Mouse (Mus musculus): Measurements from ENCODE around the gene G3bp1. TPM values are rescaled to one million over a fixed set of nuclear protein-coding genes. Genes with fewer than 3 reads are reported as not detected.

Gene G3bp1
- polyA plus RNA-seq, 1 experiment from 2014 or later = 99.5 TPM

DNA sequence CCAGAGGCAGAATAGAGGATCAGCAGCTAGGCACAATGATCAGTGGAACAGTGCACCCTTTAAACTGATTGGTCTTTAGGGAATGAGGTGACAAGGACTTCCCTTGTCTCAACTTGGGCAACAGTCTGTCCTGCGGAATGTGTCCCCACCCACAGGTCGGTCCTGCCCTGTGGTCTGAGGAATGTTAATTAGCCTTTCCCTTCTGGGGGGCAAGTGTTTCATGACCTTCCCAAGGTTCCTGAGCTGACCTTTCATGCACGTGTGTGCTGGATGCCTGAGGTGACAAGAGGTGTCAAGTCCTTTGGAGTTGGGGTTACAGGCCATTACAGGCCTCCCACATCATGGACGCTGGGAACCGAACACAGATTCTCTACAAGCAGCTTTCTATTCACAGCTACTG is 29.8 kb upstream of the G3bp1 start:
- no peaks in the 10 kb centered on the region for H3K4me1 ChIP-seq (replicated peaks; ENCODE audit: control insufficient read depth, insufficient read depth, low read length)
- no peaks in the 10 kb centered on the region for H3K9me3 ChIP-seq (ENCODE audit: control insufficient read depth, low read length)
- no peaks in the 10 kb centered on the region for H3K36me3 ChIP-seq (replicated peaks; ENCODE audit: control insufficient read depth, insufficient read depth)
- ATAC-seq (ENCODE audit: low FRiP score) (no peak), DNase-seq (ENCODE audit: low spot score) (no peak)
- H3K27me3 ChIP-seq (ENCODE audit: control insufficient read depth, insufficient read depth, low read length) = no peaks in the 10 kb centered on the region
- no peak overlapping the region for H3K9ac ChIP-seq
- no peak overlapping the region for H3K27ac ChIP-seq
- H3K4me3 ChIP-seq (replicated peaks; ENCODE audit: low read length) = no peak overlapping the region
- H3K4me2 ChIP-seq (replicated peaks) = no peak overlapping the region
- WGBS = 53% methylated on average over 5 of the region's 5 CpGs

- no peak for ATAC-seq (ENCODE audit: low FRiP score)
- no peak overlapping the region for H3K27ac ChIP-seq
- no peak overlapping the region for H3K4me2 ChIP-seq (replicated peaks)
- peaks cover 25% of the 10 kb centered on the region for H3K36me3 ChIP-seq (replicated peaks; ENCODE audit: control insufficient read depth, insufficient read depth)
- H3K9ac ChIP-seq = no peak overlapping the region
- H3K4me3 ChIP-seq (replicated peaks; ENCODE audit: low read length) = no peak overlapping the region
- H3K9me3 ChIP-seq (ENCODE audit: control insufficient read depth, low read length) = no peaks in the 10 kb centered on the region
- peak; percentile 94 for DNase-seq (ENCODE audit: low spot score)
- H3K4me1 ChIP-seq (replicated peaks; ENCODE audit: control insufficient read depth, insufficient read depth, low read length) = no peaks in the 10 kb centered on the region
- WGBS = 0% methylated on average over 1 of the region's 1 CpGs
- no peaks in the 10 kb centered on the region for H3K27me3 ChIP-seq (ENCODE audit: control insufficient read depth, insufficient read depth, low read length)
Measured at GRCm38 (mm10) chr11:55444772-55445171, 24.7 kb upstream of the G3bp1 start.

DNA sequence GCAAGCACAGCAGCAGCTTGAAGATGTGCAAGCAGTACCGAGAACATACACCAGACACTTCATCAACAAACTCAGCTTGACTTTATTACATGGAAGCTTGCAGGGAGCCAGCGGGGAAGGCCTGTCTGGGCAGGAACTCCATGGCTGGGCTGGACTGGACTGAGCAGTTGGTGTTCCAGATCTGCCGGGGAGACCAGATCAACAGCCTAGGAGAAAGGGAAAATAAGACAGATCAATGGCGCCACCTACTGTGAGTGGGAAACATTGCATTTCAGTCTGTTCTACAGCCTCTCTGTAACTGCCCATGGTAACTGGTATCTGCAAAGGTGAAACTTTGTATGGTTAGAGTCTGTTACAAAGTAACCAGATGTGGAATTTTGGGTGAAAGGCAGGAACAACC is 22.9 kb upstream of the G3bp1 start:
- peaks cover 36% of the 10 kb centered on the region for H3K36me3 ChIP-seq (replicated peaks; ENCODE audit: control insufficient read depth, insufficient read depth)
- no peak overlapping the region for H3K4me2 ChIP-seq (replicated peaks)
- DNase-seq (ENCODE audit: low spot score) (peak; percentile 86), ATAC-seq (ENCODE audit: low FRiP score) (peak; percentile 76; the same call in 1 of the 2 replicates)
- no peak overlapping the region for H3K4me3 ChIP-seq (replicated peaks; ENCODE audit: low read length)
- H3K9me3 ChIP-seq (ENCODE audit: control insufficient read depth, low read length) = no peaks in the 10 kb centered on the region
- WGBS = 28% methylated on average over 4 of the region's 4 CpGs
- no peak overlapping the region for H3K27ac ChIP-seq
- no peaks in the 10 kb centered on the region for H3K4me1 ChIP-seq (replicated peaks; ENCODE audit: control insufficient read depth, insufficient read depth, low read length)
- H3K9ac ChIP-seq = no peak overlapping the region
- H3K27me3 ChIP-seq (ENCODE audit: control insufficient read depth, insufficient read depth, low read length) = no peaks in the 10 kb centered on the region

- no peaks in the 10 kb centered on the region for H3K27me3 ChIP-seq (ENCODE audit: control insufficient read depth, insufficient read depth, low read length)
- no peak overlapping the region for H3K9ac ChIP-seq
- H3K36me3 ChIP-seq (replicated peaks; ENCODE audit: control insufficient read depth, insufficient read depth) = peaks cover 39% of the 10 kb centered on the region
- DNase-seq (ENCODE audit: low spot score) (no peak), ATAC-seq (ENCODE audit: low FRiP score) (no peak)
- no peaks in the 10 kb centered on the region for H3K4me1 ChIP-seq (replicated peaks; ENCODE audit: control insufficient read depth, insufficient read depth, low read length)
- H3K9me3 ChIP-seq (ENCODE audit: control insufficient read depth, low read length) = no peaks in the 10 kb centered on the region
- H3K4me3 ChIP-seq (replicated peaks; ENCODE audit: low read length) = no peak overlapping the region
- WGBS = 82% methylated on average over 7 of the region's 7 CpGs
- H3K27ac ChIP-seq = no peak overlapping the region
- no peak overlapping the region for H3K4me2 ChIP-seq (replicated peaks)
Measured at GRCm38 (mm10) chr11:55449531-55449930, 20.0 kb upstream of the G3bp1 start.

- Histone ChIP-seq H3K27me3 (ENCODE audit: control insufficient read depth, insufficient read depth, low read length) (no peaks in the 10 kb centered on the region), H3K4me1 (replicated peaks; ENCODE audit: control insufficient read depth, insufficient read depth, low read length) (no peaks in the 10 kb centered on the region), H3K9me3 (ENCODE audit: control insufficient read depth, low read length) (no peaks in the 10 kb centered on the region), H3K36me3 (replicated peaks; ENCODE audit: control insufficient read depth, insufficient read depth) (peaks cover 42% of the 10 kb centered on the region), H3K4me2 (replicated peaks) (no peak overlapping the region), H3K9ac (no peak overlapping the region), H3K27ac (no peak overlapping the region), H3K4me3 (replicated peaks; ENCODE audit: low read length) (no peak overlapping the region)
- ATAC-seq (ENCODE audit: low FRiP score) (no peak), DNase-seq (ENCODE audit: low spot score) (no peak)
- WGBS = 68% methylated on average over 4 of the region's 4 CpGs
Measured at GRCm38 (mm10) chr11:55450311-55450710, 19.2 kb upstream of the G3bp1 start.

- Histone ChIP-seq H3K27me3 (ENCODE audit: control insufficient read depth, insufficient read depth, low read length) (no peaks in the 10 kb centered on the region), H3K4me1 (replicated peaks; ENCODE audit: control insufficient read depth, insufficient read depth, low read length) (0 out of 2 replicates have a peak, but pooled peaks cover 4% of the 10 kb centered on the region), H3K27ac (no peak overlapping the region), H3K4me2 (replicated peaks) (no peak overlapping the region), H3K36me3 (replicated peaks; ENCODE audit: control insufficient read depth, insufficient read depth) (peaks cover 30% of the 10 kb centered on the region), H3K4me3 (replicated peaks; ENCODE audit: low read length) (no peak overlapping the region), H3K9me3 (ENCODE audit: control insufficient read depth, low read length) (no peaks in the 10 kb centered on the region), H3K9ac (no peak overlapping the region)
- ATAC-seq (ENCODE audit: low FRiP score) = no peak
- WGBS = 82% methylated on average over 4 of the region's 4 CpGs
- no peak for DNase-seq (ENCODE audit: low spot score)
Measured at GRCm38 (mm10) chr11:55453640-55454039, 15.8 kb upstream of the G3bp1 start.

DNA sequence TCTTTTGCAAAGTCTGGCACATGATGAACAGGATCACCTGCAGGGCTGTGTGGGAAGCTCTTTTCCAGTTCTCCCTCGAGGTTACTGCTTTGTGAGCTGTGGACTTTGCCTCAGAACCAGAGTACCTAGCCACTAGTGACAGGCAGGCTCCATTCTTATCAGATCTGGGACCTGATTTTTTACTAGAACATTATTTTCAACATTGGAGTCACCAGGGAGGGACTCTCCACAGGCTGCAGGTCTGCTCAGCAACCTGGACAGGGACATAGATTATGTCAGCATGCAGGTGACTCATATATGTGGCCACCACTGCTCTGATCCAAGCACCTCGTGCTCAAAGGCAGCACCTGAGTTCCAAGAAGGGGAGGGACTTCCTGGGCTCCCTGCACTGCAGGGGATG is 14.3 kb upstream of the G3bp1 start:
- peaks cover 15% of the 10 kb centered on the region; the same call in 1 of the 2 replicates for H3K36me3 ChIP-seq (replicated peaks; ENCODE audit: control insufficient read depth, insufficient read depth)
- H3K9me3 ChIP-seq (ENCODE audit: control insufficient read depth, low read length) = no peaks in the 10 kb centered on the region
- H3K4me2 ChIP-seq (replicated peaks) = no peak overlapping the region
- WGBS = 81% methylated on average over 2 of the region's 2 CpGs
- ATAC-seq (ENCODE audit: low FRiP score) (no peak), DNase-seq (ENCODE audit: low spot score) (no peak)
- no peak overlapping the region for H3K9ac ChIP-seq
- H3K4me3 ChIP-seq (replicated peaks; ENCODE audit: low read length) = no peak overlapping the region
- peaks cover 17% of the 10 kb centered on the region for H3K4me1 ChIP-seq (replicated peaks; ENCODE audit: control insufficient read depth, insufficient read depth, low read length)
- H3K27me3 ChIP-seq (ENCODE audit: control insufficient read depth, insufficient read depth, low read length) = no peaks in the 10 kb centered on the region
- no peak overlapping the region for H3K27ac ChIP-seq

GRCm38 (mm10) chr11:55458501-55458900 is 11.0 kb upstream of the G3bp1 start:
- no peak overlapping the region for H3K4me3 ChIP-seq (replicated peaks; ENCODE audit: low read length)
- no peak overlapping the region for H3K27ac ChIP-seq
- no peaks in the 10 kb centered on the region for H3K9me3 ChIP-seq (ENCODE audit: control insufficient read depth, low read length)
- no peak overlapping the region for H3K9ac ChIP-seq
- H3K36me3 ChIP-seq (replicated peaks; ENCODE audit: control insufficient read depth, insufficient read depth) = peaks cover 5% of the 10 kb centered on the region; the same call in 1 of the 2 replicates
- 51% methylated on average over 4 of the region's 4 CpGs for WGBS
- peaks cover 22% of the 10 kb centered on the region for H3K4me1 ChIP-seq (replicated peaks; ENCODE audit: control insufficient read depth, insufficient read depth, low read length)
- ATAC-seq (ENCODE audit: low FRiP score) (no peak), DNase-seq (ENCODE audit: low spot score) (no peak)
- no peak overlapping the region for H3K4me2 ChIP-seq (replicated peaks)
- H3K27me3 ChIP-seq (ENCODE audit: control insufficient read depth, insufficient read depth, low read length) = no peaks in the 10 kb centered on the region

DNA sequence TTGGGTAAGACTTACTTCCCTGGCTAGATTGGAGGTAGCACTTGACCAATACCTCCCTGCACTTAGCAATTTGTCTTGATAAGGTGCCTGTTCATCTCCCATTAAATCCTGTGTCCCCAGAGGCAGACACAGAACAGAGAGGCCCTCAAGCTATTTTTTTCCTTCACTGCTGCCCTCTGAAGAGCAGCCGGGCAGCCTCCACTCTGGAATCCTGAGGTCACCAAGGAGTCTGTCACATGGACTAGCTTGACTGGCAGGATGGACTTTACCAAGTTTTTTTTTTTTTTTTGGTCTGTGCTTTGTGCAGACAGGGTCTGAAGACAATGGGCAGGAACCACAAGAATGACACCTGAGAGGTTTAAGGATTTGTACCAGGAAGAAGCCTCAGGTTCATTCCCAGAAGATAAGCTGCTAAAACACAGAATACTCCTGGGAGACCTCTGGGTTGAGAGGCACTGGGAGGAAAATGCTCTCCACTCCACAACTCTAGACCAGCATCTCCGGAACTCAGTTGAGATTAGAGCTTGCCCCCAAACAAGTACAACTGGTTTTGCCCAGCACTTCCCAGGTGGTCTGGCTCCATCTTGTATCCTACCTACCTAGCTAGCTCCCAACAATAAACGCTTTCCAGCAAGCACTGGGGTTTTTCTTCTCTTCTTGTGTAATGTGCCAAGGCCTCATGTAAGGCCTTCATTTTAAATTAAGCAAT is 9.5 kb upstream of the G3bp1 start:
- Histone ChIP-seq H3K9me3 (ENCODE audit: control insufficient read depth, low read length) (no peaks in the 10 kb centered on the region), H3K27me3 (ENCODE audit: control insufficient read depth, insufficient read depth, low read length) (no peaks in the 10 kb centered on the region), H3K4me3 (replicated peaks; ENCODE audit: low read length) (peak overlapping the region; percentile 62), H3K4me2 (replicated peaks) (peak overlapping the region; percentile 82), H3K27ac (no peak overlapping the region), H3K4me1 (replicated peaks; ENCODE audit: control insufficient read depth, insufficient read depth, low read length) (peaks cover 22% of the 10 kb centered on the region), H3K9ac (peak overlapping the region; percentile 61), H3K36me3 (replicated peaks; ENCODE audit: control insufficient read depth, insufficient read depth) (0 out of 2 replicates have a peak, but pooled peaks cover 2% of the 10 kb centered on the region)
- ATAC-seq (ENCODE audit: low FRiP score) (no peak), DNase-seq (ENCODE audit: low spot score) (no peak)
- 29% methylated on average over 3 of the region's 3 CpGs for WGBS

Data from hindbrain, embryonic 14.5 days (tissue).